Mouse (Mus musculus): Measurements from ENCODE around the gene Mks1.

GRCm38 (mm10) chr11:87871766-87872165 lies 18.8 kb downstream of the Mks1 start:
- TF ChIP-seq POLR2A (IDR thresholded peaks at IDR 0.05; ENCODE audit: borderline replicate concordance, extremely low read depth, low read depth, low read length) = no peak
- no peak for TF ChIP-seq CTCF (IDR thresholded peaks at IDR 0.05; ENCODE audit: insufficient read depth, low read length)
